Mouse (Mus musculus) midbrain, embryonic 11.5 days (tissue): ENCODE measurements around the gene Mpi. TPM values are rescaled to one million over a fixed set of nuclear protein-coding genes. Genes with fewer than 3 reads are reported as not detected.

Source experiments
- ATAC-seq: fragments of 200-750 bp; cut with Nextera tagmentation; 2 replicates; pipeline ENCODE4 v1.8.0; 2017; ENCODE audit warnings: moderate TSS enrichment, moderate library complexity; ENCODE audit not compliant: low FRiP score
- DNase-seq: peaks from one replicate; pipeline ENCODE4 v3.0.0; 2015; ENCODE audit warnings: low spot score; ENCODE audit errors: missing footprints
- H3K27ac ChIP-seq: fragments of 300-500 bp; sonication (generic); 2 replicates; pipeline ENCODE4 v1.5.1; 2014; ENCODE audit warnings: low read depth, low read length
- H3K27me3 ChIP-seq: fragments of 300-500 bp; sonication (generic); 2 replicates; pipeline ENCODE4 v1.6.1; 2014; ENCODE audit warnings: mild to moderate bottlenecking, low read length, moderate library complexity, mixed read lengths; ENCODE audit not compliant: control insufficient read depth, insufficient read depth
- H3K36me3 ChIP-seq: fragments of 300-500 bp; sonication (generic); 2 replicates; pipeline ENCODE4 v1.6.1; 2014; ENCODE audit warnings: mild to moderate bottlenecking, low read length, moderate library complexity, mixed read lengths; ENCODE audit not compliant: control insufficient read depth, insufficient read depth
- H3K4me1 ChIP-seq: fragments of 300-500 bp; sonication (generic); 2 replicates; pipeline ENCODE4 v1.6.1; 2014; ENCODE audit warnings: low read length; ENCODE audit not compliant: control insufficient read depth, insufficient read depth
- H3K4me2 ChIP-seq: fragments of 300-500 bp; sonication (generic); 2 replicates; pipeline ENCODE4 v1.6.1; 2014; ENCODE audit warnings: mild to moderate bottlenecking, moderate library complexity
- H3K4me3 ChIP-seq: fragments of 300-500 bp; sonication (generic); 2 replicates; pipeline ENCODE4 v1.5.1; 2014; ENCODE audit warnings: low read depth, low read length
- H3K9ac ChIP-seq: fragments of 300-500 bp; sonication (generic); 2 replicates; pipeline ENCODE4 v1.6.1; 2014; ENCODE audit warnings: low read length
- H3K9me3 ChIP-seq: fragments of 300-500 bp; sonication (generic); 2 replicates; pipeline ENCODE4 v1.6.1; 2016; ENCODE audit warnings: low read length; ENCODE audit not compliant: control insufficient read depth
- whole genome bisulfite sequencing: fragments of 180-500 bp; shearing (Covaris S2); extraction: QIAGEN DNeasy Blood & Tissue Kit; methylation state at CpG from one replicate; pipeline ENCODE4 v1.1.7; 2014; 5-methylcytosine and 5-hydroxymethylcytosine counted together
- polyA plus RNA-seq: library from polyadenylated mRNA; unstranded; fragments of >200 nt; fragmentation: Nextera tagmentation; extraction: Ambion mirVana; gene quantifications from 2 replicates; pipeline ENCODE4 v1.2.1, GENCODE M21; 2014

Mpi gene
- polyA plus RNA-seq, 1 experiment from 2014 or later: 49.8 TPM

GRCm38 (mm10) chr9:57557215-57557614, 4.7 kb upstream of the Mpi start:
- Histone ChIP-seq H3K27me3 (no peaks in the 10 kb centered on the region), H3K4me1 (peaks cover 8% of the 10 kb centered on the region), H3K4me2 (no peak overlapping the region), H3K27ac (no peak overlapping the region), H3K9ac (no peak overlapping the region), H3K9me3 (no peaks in the 10 kb centered on the region), H3K4me3 (no peak overlapping the region), H3K36me3 (no peaks in the 10 kb centered on the region)
- DNase-seq (no peak), ATAC-seq (no peak)
- WGBS: 68% methylated on average over 3 of the region's 3 CpGs

DNA sequence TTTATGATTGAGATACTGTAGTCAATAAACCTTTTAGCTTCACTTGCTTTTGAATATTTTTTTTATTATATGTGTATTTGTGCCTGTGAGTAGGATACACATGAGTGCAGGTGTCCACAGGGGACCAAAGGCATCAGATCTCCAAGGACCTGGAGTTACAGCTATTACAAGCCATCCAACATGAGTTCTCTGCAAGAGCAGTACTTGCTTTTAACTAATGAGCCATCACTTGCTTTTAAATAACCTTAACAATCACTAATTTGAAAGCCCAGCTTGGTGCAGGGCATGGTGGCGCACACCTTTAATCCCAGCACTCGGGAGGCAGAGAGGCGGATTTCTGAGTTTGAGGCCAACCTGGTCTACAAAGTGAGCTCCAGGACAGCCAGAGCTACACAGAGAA, 2.2 kb upstream of the Mpi start:
- DNase-seq (no peak), ATAC-seq (no peak)
- H3K36me3 ChIP-seq: peaks cover 5% of the 10 kb centered on the region
- no peak overlapping the region for H3K4me3 ChIP-seq
- WGBS: 44% methylated on average over 3 of the region's 3 CpGs
- no peak overlapping the region for H3K27ac ChIP-seq
- H3K9me3 ChIP-seq: no peaks in the 10 kb centered on the region
- no peak overlapping the region for H3K9ac ChIP-seq
- peaks cover 3% of the 10 kb centered on the region; the same call in 1 of the 2 replicates for H3K4me1 ChIP-seq
- no peak overlapping the region for H3K4me2 ChIP-seq
- no peaks in the 10 kb centered on the region for H3K27me3 ChIP-seq

DNA sequence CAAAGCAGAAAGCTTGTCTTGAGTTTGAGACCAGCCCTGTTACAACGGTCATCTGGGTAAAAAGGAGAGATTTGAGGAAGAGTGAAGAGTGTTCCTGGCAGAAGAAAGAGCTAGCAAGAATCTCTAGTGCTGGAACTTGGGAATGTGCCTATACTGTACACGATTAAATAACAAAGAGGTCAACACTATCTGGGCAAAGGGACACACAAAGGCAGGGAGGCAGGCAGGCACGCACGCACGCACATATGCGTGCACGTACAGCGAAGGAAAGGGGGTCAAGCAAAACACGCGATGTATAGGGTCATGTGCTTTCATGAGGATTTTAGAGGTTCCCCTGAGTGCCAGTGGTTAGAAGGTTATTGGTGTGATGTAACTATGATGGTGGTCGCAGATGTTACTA, 556 bp upstream of the Mpi start:
- Histone ChIP-seq H3K4me1 (peaks cover 3% of the 10 kb centered on the region; the same call in 1 of the 2 replicates), H3K36me3 (peaks cover 13% of the 10 kb centered on the region), H3K27me3 (no peaks in the 10 kb centered on the region), H3K9ac (no peak overlapping the region), H3K9me3 (no peaks in the 10 kb centered on the region), H3K4me3 (no peak overlapping the region), H3K4me2 (no peak overlapping the region), H3K27ac (no peak overlapping the region)
- whole genome bisulfite sequencing: 68% methylated on average over 11 of the region's 11 CpGs
- no peak for ATAC-seq
- DNase-seq: no peak

- DNase-seq (no peak), ATAC-seq (no peak)
- Histone ChIP-seq H3K4me3 (no peak overlapping the region), H3K4me2 (no peak overlapping the region), H3K9ac (no peak overlapping the region), H3K4me1 (peaks cover 3% of the 10 kb centered on the region; the same call in 1 of the 2 replicates), H3K27me3 (no peaks in the 10 kb centered on the region), H3K9me3 (no peaks in the 10 kb centered on the region), H3K27ac (no peak overlapping the region), H3K36me3 (peaks cover 13% of the 10 kb centered on the region)
- 89% methylated on average over 11 of the region's 11 CpGs for WGBS
Measured at GRCm38 (mm10) chr9:57550126-57550862, 2.3 kb downstream of the Mpi start.

- Histone ChIP-seq H3K4me3 (no peak overlapping the region), H3K4me1 (peaks cover 3% of the 10 kb centered on the region; the same call in 1 of the 2 replicates), H3K4me2 (no peak overlapping the region), H3K9me3 (no peaks in the 10 kb centered on the region), H3K36me3 (peaks cover 16% of the 10 kb centered on the region), H3K27me3 (no peaks in the 10 kb centered on the region), H3K9ac (no peak overlapping the region), H3K27ac (no peak overlapping the region)
- no peak for DNase-seq
- ATAC-seq: no peak
- WGBS: 99% methylated on average over 4 of the region's 4 CpGs
Measured at GRCm38 (mm10) chr9:57549186-57549585, 3.4 kb downstream of the Mpi start.

DNA sequence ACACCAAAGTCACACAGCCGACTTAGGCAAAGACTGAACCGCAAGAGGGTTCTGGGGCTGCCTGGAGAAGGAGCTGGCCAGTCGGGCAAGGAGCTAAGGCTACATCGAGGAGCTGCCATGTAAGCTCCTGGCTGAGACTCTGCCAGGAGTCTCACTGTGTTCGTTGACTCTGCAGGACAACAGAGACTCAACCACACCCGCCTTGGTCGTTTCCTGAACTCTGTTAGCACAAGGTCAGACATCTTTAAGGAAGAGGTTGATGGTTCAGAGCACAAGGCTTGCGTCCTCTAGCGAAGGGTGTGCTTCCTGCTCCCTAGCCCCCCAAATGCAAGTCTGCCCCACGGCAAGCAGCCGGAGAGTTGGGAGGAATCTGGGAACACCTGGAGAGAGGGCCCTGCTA, 4.7 kb downstream of the Mpi start:
- Histone ChIP-seq H3K4me1 (peaks cover 3% of the 10 kb centered on the region; the same call in 1 of the 2 replicates), H3K27ac (no peak overlapping the region), H3K9me3 (no peaks in the 10 kb centered on the region), H3K4me2 (no peak overlapping the region), H3K9ac (no peak overlapping the region), H3K27me3 (no peaks in the 10 kb centered on the region), H3K36me3 (peaks cover 22% of the 10 kb centered on the region), H3K4me3 (no peak overlapping the region)
- no peak for ATAC-seq
- DNase-seq: no peak
- 90% methylated on average over 11 of the region's 11 CpGs for WGBS

- ATAC-seq: no peak
- WGBS: 83% methylated on average over 5 of the region's 5 CpGs
- Histone ChIP-seq H3K4me3 (no peak overlapping the region), H3K27ac (no peak overlapping the region), H3K27me3 (no peaks in the 10 kb centered on the region), H3K4me2 (no peak overlapping the region), H3K9ac (no peak overlapping the region), H3K4me1 (peaks cover 3% of the 10 kb centered on the region; the same call in 1 of the 2 replicates), H3K36me3 (peaks cover 22% of the 10 kb centered on the region), H3K9me3 (no peaks in the 10 kb centered on the region)
- DNase-seq: no peak
Measured at GRCm38 (mm10) chr9:57547287-57547686, 5.3 kb downstream of the Mpi start.

DNA sequence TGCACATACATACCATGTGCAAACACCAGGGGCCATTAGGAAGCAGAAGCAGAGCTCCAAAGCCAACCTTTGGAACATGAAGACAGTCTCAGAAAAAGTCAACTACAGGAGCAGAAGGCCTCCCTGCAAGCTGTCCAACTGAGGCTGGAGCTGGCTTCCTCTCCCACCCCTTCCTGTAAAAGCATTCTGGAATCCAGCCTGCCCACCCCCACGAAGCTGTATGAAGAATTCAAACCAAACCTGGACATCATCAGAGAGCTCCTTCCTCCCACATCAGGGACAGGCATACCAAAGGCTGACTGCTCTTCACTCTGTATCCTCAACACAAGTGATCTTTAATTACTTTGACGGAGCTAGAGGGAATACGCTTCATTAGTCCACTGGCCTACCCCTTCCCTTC, 8.6 kb downstream of the Mpi start:
- H3K4me3 ChIP-seq: no peak overlapping the region
- H3K27ac ChIP-seq: no peak overlapping the region
- ATAC-seq: no peak
- peaks cover 19% of the 10 kb centered on the region for H3K36me3 ChIP-seq
- WGBS: 85% methylated on average over 3 of the region's 3 CpGs
- no peaks in the 10 kb centered on the region for H3K4me1 ChIP-seq
- H3K4me2 ChIP-seq: no peak overlapping the region
- no peak overlapping the region for H3K9ac ChIP-seq
- no peaks in the 10 kb centered on the region for H3K9me3 ChIP-seq
- DNase-seq: no peak
- H3K27me3 ChIP-seq: no peaks in the 10 kb centered on the region

GRCm38 (mm10) chr9:57541312-57541711, 11.3 kb downstream of the Mpi start:
- H3K4me2 ChIP-seq: no peak overlapping the region
- ATAC-seq (no peak), DNase-seq (peak; percentile 93)
- no peak overlapping the region for H3K27ac ChIP-seq
- H3K9me3 ChIP-seq: no peaks in the 10 kb centered on the region
- H3K4me1 ChIP-seq: peaks cover 12% of the 10 kb centered on the region
- no peaks in the 10 kb centered on the region for H3K27me3 ChIP-seq
- H3K36me3 ChIP-seq: peaks cover 15% of the 10 kb centered on the region
- H3K4me3 ChIP-seq: no peak overlapping the region
- H3K9ac ChIP-seq: no peak overlapping the region
- 26% methylated on average over 1 of the region's 1 CpGs for WGBS
